Mouse (Mus musculus) midbrain, postnatal 0 days (tissue): ENCODE results near the gene Tnrc6b. TPM values are rescaled to one million over a fixed set of nuclear protein-coding genes. Genes with fewer than 3 reads are reported as not detected.

ENCODE experiments used
- ATAC-seq: fragments of 200-750 bp; cut with Nextera tagmentation; 2 replicates; pipeline ENCODE4 v1.8.0; 2017; ENCODE audit warnings: moderate number of reproducible peaks, mild to moderate bottlenecking, moderate TSS enrichment, moderate library complexity; ENCODE audit not compliant: low FRiP score
- DNase-seq: peaks from one replicate; pipeline ENCODE4 v3.0.0-alpha.2; 2015; ENCODE audit warnings: low spot score
- H3K27ac ChIP-seq: fragments of 300-500 bp; sonication (generic); 2 replicates; pipeline ENCODE4 v1.5.1; 2014; ENCODE audit warnings: low read depth, mild to moderate bottlenecking, low read length, mixed read lengths
- H3K27me3 ChIP-seq: fragments of 300-500 bp; sonication (generic); 2 replicates; pipeline ENCODE4 v1.6.1; 2014; ENCODE audit warnings: low read length, control low read depth, mixed read lengths; ENCODE audit not compliant: insufficient read depth
- H3K36me3 ChIP-seq: fragments of 300-500 bp; sonication (generic); 2 replicates; pipeline ENCODE4 v1.6.1; 2014; ENCODE audit warnings: low read length, control low read depth, mixed read lengths; ENCODE audit not compliant: insufficient read depth
- H3K4me1 ChIP-seq: fragments of 300-500 bp; sonication (generic); 2 replicates; pipeline ENCODE4 v1.6.1; 2014; ENCODE audit warnings: mild to moderate bottlenecking, control low read depth, antibody characterized with exemption, low read length, mixed read lengths; ENCODE audit not compliant: insufficient read depth
- H3K4me2 ChIP-seq: fragments of 300-500 bp; sonication (generic); 2 replicates; pipeline ENCODE4 v1.6.1; 2014; ENCODE audit warnings: low read depth, mild to moderate bottlenecking, low read length, mixed read lengths; ENCODE audit not compliant: poor library complexity, severe bottlenecking
- H3K4me3 ChIP-seq: fragments of 300-500 bp; sonication (generic); 2 replicates; pipeline ENCODE4 v1.5.1; 2014; ENCODE audit warnings: low read depth, mild to moderate bottlenecking, low read length, moderate library complexity
- H3K9ac ChIP-seq: fragments of 300-500 bp; sonication (generic); replicated peaks from 2 replicates; pipeline ENCODE4 v1.6.1; 2014; ENCODE audit warnings: mild to moderate bottlenecking, low read length, moderate library complexity, mixed read lengths; ENCODE audit not compliant: poor library complexity, severe bottlenecking
- H3K9me3 ChIP-seq: fragments of 300-500 bp; sonication (generic); 2 replicates; pipeline ENCODE4 v1.6.1; 2016; ENCODE audit warnings: low read length, control low read depth
- CTCF ChIP-seq: IDR thresholded peaks from 2 replicates; pipeline ENCODE4 v1.5.1; 2016; ENCODE audit warnings: antibody characterized with exemption, mild to moderate bottlenecking
- WGBS: fragments of 180-500 bp; shearing (Covaris S2); extraction: QIAGEN DNeasy Blood & Tissue Kit; methylation state at CpG from one replicate; pipeline ENCODE4 v1.1.7; 2014; 5-methylcytosine and 5-hydroxymethylcytosine counted together
- polyA plus RNA-seq: library from polyadenylated mRNA; unstranded; fragments of >200 nt; fragmentation: Nextera tagmentation; extraction: Ambion mirVana; gene quantifications from 2 replicates; pipeline ENCODE4 v1.2.1, GENCODE M21; 2015
- total RNA-seq: library from RNA; depleted of rRNA; stranded (reverse); fragments of >200 nt; gene quantifications from 2 replicates; pipeline ENCODE4 v1.2.3, GENCODE M21; 2014

The Tnrc6b gene
- total and polyA plus RNA-seq, 2 experiments from 2014 or later: 26.3 to 30.0 TPM

- WGBS: 90% methylated on average over 1 of the region's 1 CpGs
- Histone ChIP-seq H3K4me1 (no peaks in the 10 kb centered on the region), H3K36me3 (peaks cover 55% of the 10 kb centered on the region), H3K9me3 (no peaks in the 10 kb centered on the region), H3K27me3 (no peaks in the 10 kb centered on the region), H3K27ac (no peak overlapping the region), H3K4me3 (no peak overlapping the region), H3K9ac (no peak overlapping the region), H3K4me2 (no peak overlapping the region)
- TF ChIP-seq CTCF: no peak
- ATAC-seq (no peak), DNase-seq (no peak)
These were observed 202.7 kb downstream of the Tnrc6b start for GRCm38 (mm10) chr15:80913803-80914202.

GRCm38 (mm10) chr15:80915850-80916249, 204.7 kb downstream of the Tnrc6b start:
- no peak for ATAC-seq
- DNase-seq: peak; percentile 6
- Histone ChIP-seq H3K27me3 (no peaks in the 10 kb centered on the region), H3K27ac (no peak overlapping the region), H3K4me1 (no peaks in the 10 kb centered on the region), H3K36me3 (peaks cover 64% of the 10 kb centered on the region), H3K9me3 (no peaks in the 10 kb centered on the region), H3K9ac (no peak overlapping the region), H3K4me3 (no peak overlapping the region), H3K4me2 (no peak overlapping the region)
- 63% methylated on average over 2 of the region's 2 CpGs for WGBS
- TF ChIP-seq CTCF: no peak

GRCm38 (mm10) chr15:80916621-80917020, 205.5 kb downstream of the Tnrc6b start:
- DNase-seq: no peak
- 91% methylated on average over 7 of the region's 7 CpGs for WGBS
- TF ChIP-seq CTCF: no peak
- no peak overlapping the region for H3K4me2 ChIP-seq
- H3K9ac ChIP-seq: no peak overlapping the region
- ATAC-seq: no peak
- H3K4me3 ChIP-seq: no peak overlapping the region
- H3K4me1 ChIP-seq: no peaks in the 10 kb centered on the region
- no peaks in the 10 kb centered on the region for H3K9me3 ChIP-seq
- no peak overlapping the region for H3K27ac ChIP-seq
- peaks cover 56% of the 10 kb centered on the region for H3K36me3 ChIP-seq
- no peaks in the 10 kb centered on the region for H3K27me3 ChIP-seq

GRCm38 (mm10) chr15:80920346-80920745, 209.2 kb downstream of the Tnrc6b start:
- peaks cover 45% of the 10 kb centered on the region for H3K36me3 ChIP-seq
- ATAC-seq (no peak), DNase-seq (no peak)
- H3K9ac ChIP-seq: no peak overlapping the region
- WGBS: 96% methylated on average over 3 of the region's 3 CpGs
- no peaks in the 10 kb centered on the region for H3K27me3 ChIP-seq
- no peaks in the 10 kb centered on the region for H3K4me1 ChIP-seq
- no peak overlapping the region for H3K27ac ChIP-seq
- H3K9me3 ChIP-seq: no peaks in the 10 kb centered on the region
- no peak overlapping the region for H3K4me2 ChIP-seq
- no peak overlapping the region for H3K4me3 ChIP-seq
- TF ChIP-seq CTCF: no peak

- H3K4me2 ChIP-seq: no peak overlapping the region
- TF ChIP-seq CTCF: no peak
- ATAC-seq (no peak), DNase-seq (no peak)
- peaks cover 43% of the 10 kb centered on the region for H3K36me3 ChIP-seq
- H3K27ac ChIP-seq: no peak overlapping the region
- no peaks in the 10 kb centered on the region for H3K27me3 ChIP-seq
- no peaks in the 10 kb centered on the region for H3K9me3 ChIP-seq
- 84% methylated on average over 4 of the region's 4 CpGs for WGBS
- no peaks in the 10 kb centered on the region for H3K4me1 ChIP-seq
- no peak overlapping the region for H3K4me3 ChIP-seq
- H3K9ac ChIP-seq: no peak overlapping the region
These were observed 210.7 kb downstream of the Tnrc6b start for GRCm38 (mm10) chr15:80921781-80922180.

GRCm38 (mm10) chr15:80924211-80924610, 213.1 kb downstream of the Tnrc6b start:
- H3K9ac ChIP-seq: no peak overlapping the region
- no peak overlapping the region for H3K4me2 ChIP-seq
- H3K9me3 ChIP-seq: no peaks in the 10 kb centered on the region
- WGBS: 100% methylated on average over 2 of the region's 2 CpGs
- DNase-seq: no peak
- no peak overlapping the region for H3K4me3 ChIP-seq
- H3K27ac ChIP-seq: no peak overlapping the region
- H3K4me1 ChIP-seq: no peaks in the 10 kb centered on the region
- TF ChIP-seq CTCF: no peak
- ATAC-seq: no peak
- peaks cover 43% of the 10 kb centered on the region for H3K36me3 ChIP-seq
- H3K27me3 ChIP-seq: no peaks in the 10 kb centered on the region
